Mouse (Mus musculus) small intestine, adult 2 months (tissue): ENCODE results near the gene Gimap1.

Source experiments
- CTCF ChIP-seq: fragments of 200-500 bp; IDR thresholded peaks from 2 replicates; pipeline ENCODE4 v1.5.1; 2012; ENCODE audit warnings: low read depth, mild to moderate bottlenecking, control low read depth, inconsistent platforms, low read length, moderate library complexity, mixed read lengths; ENCODE audit not compliant: insufficient replicate concordance, insufficient read length; ENCODE audit errors: extremely low read depth
- POLR2A ChIP-seq: fragments of 200-500 bp; IDR thresholded peaks from 2 replicates; pipeline ENCODE4 v1.6.1; 2012; ENCODE audit warnings: low read depth, mild to moderate bottlenecking, control low read depth, inconsistent platforms, low read length, moderate library complexity

DNA sequence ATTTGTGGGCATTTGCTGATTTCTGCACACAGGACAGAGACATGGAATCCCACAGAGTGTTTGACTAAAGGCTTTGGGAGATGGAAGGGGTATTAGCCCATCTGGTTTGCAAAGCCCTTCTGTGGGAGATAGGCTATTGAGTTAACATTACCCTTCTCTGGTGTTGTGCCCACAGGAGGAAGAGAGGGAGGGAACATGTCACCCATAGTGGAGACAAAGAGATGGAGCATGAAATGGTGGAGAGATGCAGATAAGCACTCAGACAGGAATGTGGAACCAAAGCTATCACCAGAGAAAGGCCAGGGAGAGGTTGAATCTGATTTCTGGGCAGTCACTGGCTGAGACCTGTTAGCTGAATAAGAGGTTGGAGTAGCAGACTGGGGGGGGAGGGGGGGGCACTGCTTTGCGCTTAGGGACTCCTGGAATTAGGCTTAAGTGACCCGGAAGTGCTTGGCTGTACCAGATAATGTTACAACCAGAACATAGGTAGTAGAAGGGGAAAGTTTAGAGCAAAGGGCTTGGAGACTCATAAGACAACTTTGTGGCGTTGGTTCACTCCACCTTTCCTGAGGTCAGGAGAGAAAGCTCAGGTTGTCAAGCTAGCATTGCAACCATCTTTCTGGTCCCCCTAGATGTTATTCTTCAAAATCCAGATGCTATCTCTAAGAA, 1.8 kb downstream of the Gimap1 start:
- TF ChIP-seq POLR2A (no peak), CTCF (no peak)
